Mouse (Mus musculus): ENCODE measurements around the gene Donson.
A peak's percentile ranks its signal among the peaks of the same experiment; 100 is the strongest.
"Not testable (repeated sequence)": the region's sequence is repeated elsewhere in the genome, so short reads cannot be mapped to it uniquely, and the experiment has no call there.

Donson gene

DNA sequence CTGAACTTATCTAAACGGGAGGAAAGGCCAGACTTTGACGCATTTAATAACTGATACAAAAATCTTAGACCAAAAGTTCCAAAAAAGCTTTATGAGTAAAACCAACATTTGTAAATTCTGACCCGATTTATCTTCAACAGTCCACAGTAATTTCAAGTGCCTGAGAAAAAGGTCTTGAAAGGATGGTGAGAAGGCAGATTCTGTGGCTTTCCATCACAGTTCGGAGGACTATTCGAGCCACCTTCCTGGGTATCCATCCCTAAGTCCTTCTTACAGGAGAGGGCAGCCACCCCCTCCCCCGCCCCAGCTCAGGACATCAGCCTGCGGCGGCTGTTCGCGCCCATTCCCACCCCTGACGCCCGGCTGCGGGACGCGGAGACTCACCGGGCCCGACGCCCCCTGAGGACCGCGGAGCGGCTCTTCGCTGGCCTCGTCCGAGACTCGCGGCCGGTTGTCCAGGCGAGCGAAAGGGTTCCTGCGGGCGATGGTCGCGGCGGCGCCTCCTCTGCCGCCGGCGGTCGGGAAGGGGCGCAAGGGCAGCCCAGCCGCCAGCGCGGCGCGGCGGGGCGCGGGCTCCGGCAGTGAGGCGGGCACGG lies 449 bp downstream of the Donson start:
- no peak for DNase-seq (ENCODE audit: low read depth)

- DNase-seq (ENCODE audit: low read depth) = no peak
These were observed 2.2 kb downstream of the Donson start for GRCm38 (mm10) chr16:91686369-91686768.

DNA sequence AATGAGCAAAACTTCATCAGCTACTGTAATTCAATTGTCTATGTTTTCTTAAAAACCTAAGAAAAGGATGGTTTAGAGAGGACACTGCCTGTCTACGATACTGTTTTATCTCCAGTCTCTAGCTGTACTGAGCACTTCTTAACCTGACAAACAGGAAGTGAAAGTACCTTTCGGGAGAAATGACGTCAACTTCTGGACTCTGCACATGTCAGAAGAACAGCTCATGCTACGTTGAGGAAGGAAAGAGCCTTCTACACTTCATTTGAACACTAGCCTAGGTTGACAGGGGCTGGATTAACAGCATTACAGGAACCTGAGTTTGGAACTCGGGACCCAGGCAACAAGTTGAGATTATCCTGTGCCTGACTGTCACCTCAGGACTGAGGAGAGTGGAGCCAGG lies 3.0 kb downstream of the Donson start:
- DNase-seq (ENCODE audit: low read depth) = no peak

DNA sequence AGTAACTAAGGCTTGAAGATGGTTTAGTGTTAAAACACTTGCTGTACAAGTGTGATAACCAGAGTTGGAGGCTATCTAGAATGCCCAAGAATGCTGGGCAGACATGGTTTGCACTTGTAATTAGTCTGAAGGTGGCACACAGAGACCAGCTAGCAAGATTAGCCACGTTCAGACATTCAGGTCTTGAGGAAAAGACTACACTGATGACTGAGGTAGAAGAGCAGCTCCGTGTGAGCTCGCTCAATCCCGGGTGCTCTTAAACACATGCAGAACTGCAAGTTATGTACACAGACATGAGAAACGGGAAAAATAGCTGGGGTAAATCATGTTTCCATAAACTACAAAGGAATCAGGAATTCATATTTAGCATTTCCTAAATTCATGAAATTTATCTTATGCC lies 7.9 kb downstream of the Donson start:
- DNase-seq (ENCODE audit: low read depth) = no peak

DNA sequence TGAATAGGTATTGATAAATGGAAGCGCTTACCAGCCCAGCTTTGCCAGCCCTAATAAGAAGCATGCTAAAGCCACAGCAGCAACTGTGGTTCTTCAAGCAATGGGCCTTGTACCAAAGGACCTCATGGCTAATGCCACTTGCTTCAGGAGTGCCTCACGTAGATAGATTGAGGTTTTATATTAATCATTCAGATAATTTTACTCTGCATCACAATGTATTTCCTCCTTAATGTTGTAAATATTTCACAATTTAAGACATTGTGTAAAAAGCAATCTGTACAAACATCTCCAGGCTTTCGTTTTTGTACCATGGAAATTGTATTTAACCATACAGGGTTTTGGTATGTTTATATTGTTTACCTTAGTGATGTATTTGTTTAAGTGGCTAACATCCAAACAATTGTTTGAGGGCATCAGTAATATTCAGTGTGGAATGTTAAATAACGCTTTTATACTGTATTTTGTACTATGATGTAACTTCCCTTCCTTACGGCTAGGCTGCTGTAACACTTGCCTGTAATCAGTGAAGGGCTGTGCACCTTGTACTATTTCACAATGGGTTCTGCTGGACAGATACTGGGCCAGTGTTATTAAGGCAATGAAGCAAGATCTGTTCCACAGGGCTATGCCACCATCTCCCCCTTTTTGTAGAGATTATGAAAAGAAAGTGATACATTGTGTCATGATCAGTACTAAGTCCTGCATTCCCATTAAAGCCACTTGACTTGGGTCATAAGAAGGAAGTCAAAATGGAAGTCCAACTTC lies 10.2 kb downstream of the Donson start:
- no peak for DNase-seq (ENCODE audit: low read depth)

- no peak for DNase-seq (ENCODE audit: low read depth)
These were observed 14.1 kb downstream of the Donson start for GRCm38 (mm10) chr16:91674500-91674899.

DNA sequence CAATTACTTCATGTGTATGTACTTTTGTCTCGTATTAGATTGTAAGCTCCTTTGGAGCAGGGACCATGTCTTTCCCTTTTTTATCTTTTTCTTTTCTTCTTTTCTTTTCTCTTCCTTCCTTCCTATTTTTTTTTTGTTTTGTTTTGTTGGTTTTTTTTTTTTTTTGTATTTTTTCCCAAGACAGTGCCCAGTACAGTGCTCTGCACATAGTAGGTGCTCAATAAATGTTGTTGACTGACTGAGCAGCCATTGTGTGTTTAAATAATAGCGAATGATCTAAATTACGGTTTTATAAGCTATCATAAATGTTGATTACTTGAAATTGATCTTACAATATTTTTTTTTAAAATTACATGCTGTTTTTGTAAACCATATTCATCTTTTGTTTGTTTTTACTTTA lies 24.8 kb downstream of the Donson start:
- no peak for DNase-seq (ENCODE audit: low read depth)

- DNase-seq (ENCODE audit: low read depth) = no peak
These were observed 26.2 kb downstream of the Donson start for GRCm38 (mm10) chr16:91662336-91662735.

DNA sequence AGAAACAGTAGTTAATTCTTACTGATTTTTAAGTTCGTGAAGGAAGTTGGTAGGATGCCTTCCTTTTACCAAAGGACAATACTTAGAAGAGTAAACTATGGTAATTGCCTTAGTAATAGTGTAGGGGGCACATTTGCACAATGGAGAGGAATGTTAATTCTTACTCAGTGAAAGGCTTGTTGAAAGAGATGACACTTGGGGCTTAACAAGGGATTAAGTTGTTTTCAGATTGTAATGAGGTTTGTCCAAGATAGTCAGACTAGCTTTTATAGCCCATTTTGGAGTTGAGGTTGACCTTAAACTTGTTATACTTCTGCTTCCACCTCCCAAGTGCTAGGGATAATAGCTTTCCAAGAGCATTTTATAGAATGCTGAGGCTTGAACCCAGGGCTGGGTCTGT lies 27.2 kb downstream of the Donson start:
- DNase-seq (ENCODE audit: low read depth) = no peak

GRCm38 (mm10) chr16:91659798-91660197 lies 28.8 kb downstream of the Donson start:
- no peak for DNase-seq (ENCODE audit: low read depth)

DNA sequence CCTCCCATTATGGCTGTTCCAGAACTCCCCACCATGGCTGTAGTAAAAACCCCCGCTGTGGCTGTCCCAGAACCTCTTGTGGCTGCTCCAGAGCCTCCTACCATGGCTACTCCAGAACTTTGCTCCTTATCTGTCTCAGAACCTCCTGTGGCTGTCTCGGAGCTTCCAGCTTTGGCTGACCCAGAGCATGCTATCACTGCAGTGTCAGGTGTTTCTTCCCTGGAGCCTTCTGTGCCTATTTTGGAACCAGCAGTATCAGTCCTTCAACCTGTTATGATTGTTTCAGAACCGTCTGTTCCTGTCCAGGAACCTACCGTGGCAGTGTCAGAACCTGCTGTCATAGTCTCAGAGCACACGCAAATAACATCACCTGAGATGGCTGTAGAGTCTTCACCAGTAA lies 30.1 kb downstream of the Donson start:
- no peak for DNase-seq (ENCODE audit: low read depth)

GRCm38 (mm10) chr16:91657285-91657684 lies 31.3 kb downstream of the Donson start:
- no peak for DNase-seq (ENCODE audit: low read depth)

DNA sequence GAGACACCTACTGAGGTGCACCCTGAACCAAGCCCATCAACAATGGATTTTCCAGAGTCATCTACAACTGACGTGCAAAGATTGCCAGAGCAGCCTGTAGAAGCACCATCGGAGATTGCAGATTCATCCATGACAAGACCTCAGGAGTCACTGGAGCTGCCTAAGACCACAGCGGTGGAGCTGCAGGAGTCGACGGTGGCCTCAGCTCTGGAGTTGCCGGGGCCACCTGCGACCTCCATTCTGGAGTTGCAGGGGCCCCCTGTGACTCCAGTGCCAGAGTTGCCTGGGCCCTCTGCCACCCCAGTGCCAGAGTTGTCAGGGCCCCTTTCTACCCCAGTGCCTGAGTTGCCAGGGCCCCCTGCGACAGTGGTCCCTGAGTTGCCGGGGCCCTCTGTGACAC lies 33.3 kb downstream of the Donson start:
- no peak for DNase-seq (ENCODE audit: low read depth)

- DNase-seq (ENCODE audit: low read depth) = no peak
These were observed 36.4 kb downstream of the Donson start for GRCm38 (mm10) chr16:91652191-91652590.

DNA sequence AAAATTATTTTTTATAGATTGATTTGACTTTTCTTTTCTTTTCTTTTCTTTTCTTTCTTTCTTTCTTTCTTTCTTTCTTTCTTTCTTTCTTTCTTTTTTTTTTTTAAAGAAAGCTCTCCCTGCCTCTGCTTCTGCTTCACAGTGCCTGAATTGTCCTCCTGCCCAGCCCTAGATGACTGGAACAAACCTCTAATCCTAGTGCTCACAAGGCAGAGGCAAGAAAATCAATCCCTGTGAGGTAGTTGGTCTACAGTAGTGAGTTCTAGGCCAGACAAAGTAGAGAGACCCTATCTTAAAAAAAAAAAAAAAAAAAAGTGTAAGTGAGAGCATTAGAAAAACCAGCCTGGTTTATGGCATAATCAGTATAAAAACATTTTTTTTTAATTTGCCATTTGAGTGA lies 38.8 kb downstream of the Donson start:
- no peak for DNase-seq (ENCODE audit: low read depth)

DNA sequence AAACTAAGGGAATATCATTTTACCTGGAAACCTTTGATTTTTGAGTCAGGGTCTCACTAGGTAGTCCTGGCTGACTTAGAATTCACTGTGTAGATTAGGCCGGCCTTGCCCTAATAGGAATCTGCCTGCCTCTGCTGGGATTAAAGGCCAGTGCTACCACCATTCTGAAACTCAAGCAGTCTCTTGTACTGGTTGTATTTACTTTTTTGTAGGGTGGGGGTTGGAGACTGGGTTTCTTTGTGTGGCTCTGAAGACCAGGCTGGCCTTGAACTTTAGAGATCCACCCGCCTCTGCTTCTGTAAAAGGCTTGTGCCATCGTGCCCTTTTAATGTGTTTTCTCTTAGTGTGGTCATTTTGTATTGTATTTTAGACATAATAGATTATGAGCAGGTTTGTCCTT lies 39.3 kb downstream of the Donson start:
- DNase-seq (ENCODE audit: low read depth) = no peak

- no peak for DNase-seq (ENCODE audit: low read depth)
These were observed 40.4 kb downstream of the Donson start for GRCm38 (mm10) chr16:91648220-91648550.

DNA sequence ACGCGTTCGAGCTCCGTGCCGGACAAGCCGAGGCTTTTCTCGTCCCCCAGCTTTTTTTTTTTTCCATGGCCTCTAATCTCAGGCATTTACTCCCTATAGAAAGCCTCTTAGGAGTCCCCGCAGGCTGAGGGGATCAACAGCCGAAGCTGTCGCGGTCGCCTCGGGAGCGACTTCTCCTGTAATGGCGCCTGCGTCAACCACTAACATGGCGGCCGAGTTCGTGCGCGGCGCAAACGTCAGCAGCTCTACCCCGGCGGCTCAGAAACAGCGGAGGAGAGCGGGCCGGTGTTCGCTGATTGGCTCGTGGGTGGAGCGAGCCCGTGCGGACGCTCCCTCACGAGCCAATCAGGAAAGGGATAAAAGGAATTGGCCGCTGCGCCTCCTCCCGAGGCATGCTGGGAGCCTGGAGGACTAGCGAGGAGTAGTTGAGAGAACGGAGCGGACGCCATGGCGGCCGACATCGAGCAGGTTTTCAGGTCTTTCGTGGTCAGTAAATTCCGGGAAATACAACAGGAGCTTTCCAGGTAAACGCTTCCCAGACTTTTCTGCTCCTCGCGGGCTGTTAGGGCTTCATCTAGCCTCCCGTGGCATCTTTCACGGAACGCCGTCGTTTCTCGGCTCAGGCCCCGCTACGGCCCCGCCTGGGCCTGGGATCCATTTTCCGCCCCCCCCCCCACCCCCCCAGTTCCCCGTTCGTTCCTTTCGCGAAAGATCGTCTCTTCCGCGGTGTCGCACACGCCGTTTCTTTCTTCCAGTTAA lies 40.9 kb downstream of the Donson start, which contains the start of gene Son:
Gene Son (plus strand): TSS at position 46 of the 759 bp plus-strand sequence.
- peak; percentile 93 for DNase-seq (ENCODE audit: low read depth)

DNA sequence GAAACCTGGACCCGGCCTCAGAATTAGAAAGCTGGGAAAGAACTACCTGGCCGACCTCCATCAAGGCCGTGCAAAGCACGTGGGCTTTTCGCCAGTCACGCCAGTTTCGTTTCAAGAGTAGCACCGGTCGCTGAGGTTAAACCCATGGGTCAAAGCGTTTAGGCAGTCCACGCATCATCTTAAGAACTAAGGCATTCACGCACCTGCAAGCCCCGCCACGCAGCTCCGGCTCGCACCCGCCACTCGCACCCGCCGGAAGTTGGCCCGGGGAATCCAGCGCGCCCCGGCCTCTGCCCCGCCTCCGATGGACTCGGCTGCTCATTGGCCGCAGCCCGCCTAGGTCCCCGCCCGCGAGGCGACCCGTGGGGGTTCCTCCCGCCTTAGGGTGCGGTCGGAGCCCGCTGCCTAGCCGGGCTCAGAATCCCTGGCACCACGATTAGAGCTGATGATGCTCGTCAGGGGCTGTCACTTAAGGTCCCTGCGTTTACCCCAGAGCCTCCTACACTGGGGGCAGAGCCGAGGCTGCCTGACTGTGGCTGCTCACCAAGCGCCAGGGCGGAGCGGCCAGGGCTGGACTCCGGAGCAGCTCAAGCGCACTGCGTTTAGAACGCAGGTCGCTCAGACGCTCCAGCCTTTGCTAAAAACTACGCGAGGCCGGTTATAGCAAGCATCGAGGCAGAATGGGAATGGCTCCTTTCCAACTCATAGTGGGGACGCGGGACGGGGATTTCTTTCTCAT lies 41.7 kb downstream of the Donson start, which contains the start of gene Gart:
Gene Gart (minus strand): TSS at position 272 of the 739 bp plus-strand sequence.
- peak; percentile 73 for DNase-seq (ENCODE audit: low read depth)

DNA sequence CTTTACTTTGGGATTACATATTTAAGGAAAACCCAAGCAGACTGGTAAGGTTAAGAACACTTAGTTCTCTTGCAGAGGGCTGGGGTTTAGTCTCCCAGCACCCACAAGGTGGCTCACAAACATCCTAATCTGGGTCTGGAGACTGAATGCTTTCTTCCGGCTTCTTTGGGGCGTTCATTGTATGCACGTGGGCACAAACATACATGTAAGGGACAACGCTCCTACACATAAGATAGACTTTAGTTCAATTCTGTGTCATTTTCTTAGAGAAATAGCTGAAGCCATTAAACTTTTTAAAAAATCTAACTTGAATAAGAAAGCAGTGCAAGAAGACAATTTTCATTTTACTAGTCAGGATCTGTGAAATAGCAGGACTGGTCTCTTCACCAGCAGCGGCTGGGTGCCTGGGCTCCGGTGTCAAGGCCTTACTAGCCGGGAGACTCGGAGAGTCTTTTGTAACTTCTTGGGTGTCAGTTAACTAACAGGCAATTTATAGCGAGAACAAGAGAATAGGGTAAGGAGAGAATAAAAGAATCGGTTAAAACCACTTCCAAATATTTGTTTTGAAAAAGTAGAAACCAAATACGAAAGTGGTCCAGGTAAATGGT lies 42.5 kb downstream of the Donson start:
- DNase-seq (ENCODE audit: low read depth) = peak; percentile 19

DNA sequence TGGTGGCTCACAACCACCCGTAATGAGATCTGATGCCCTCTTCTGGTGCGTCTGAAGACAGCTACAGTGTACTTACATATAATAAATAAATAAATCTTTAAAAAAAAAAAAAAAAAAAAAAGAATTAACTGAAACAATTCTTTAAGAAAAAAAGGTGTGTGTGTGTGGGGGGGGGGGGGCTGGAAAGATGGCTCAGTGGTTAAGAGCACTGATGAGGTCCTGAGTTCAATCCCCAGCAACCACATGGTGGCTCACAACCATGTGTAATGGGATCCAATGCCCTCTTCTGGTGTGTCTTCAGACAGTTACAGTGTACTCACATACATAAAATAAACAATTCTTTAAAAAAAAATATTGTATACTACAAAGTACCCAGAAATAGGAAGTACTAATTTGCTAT lies 43.1 kb downstream of the Donson start:
- not testable (repeated sequence) for DNase-seq (ENCODE audit: low read depth)

GRCm38 (mm10) chr16:91644901-91645300 lies 43.7 kb downstream of the Donson start:
- no peak for DNase-seq (ENCODE audit: low read depth)

Measured in fibroblast of lung, adult 2 months (primary cell).